Mouse (Mus musculus): ENCODE data around the gene Jag1. TPM values are rescaled to one million over a fixed set of nuclear protein-coding genes. Genes with fewer than 3 reads are reported as not detected.

Gene Jag1
- polyA plus RNA-seq, 1 experiment, result 11.4 TPM

DNA sequence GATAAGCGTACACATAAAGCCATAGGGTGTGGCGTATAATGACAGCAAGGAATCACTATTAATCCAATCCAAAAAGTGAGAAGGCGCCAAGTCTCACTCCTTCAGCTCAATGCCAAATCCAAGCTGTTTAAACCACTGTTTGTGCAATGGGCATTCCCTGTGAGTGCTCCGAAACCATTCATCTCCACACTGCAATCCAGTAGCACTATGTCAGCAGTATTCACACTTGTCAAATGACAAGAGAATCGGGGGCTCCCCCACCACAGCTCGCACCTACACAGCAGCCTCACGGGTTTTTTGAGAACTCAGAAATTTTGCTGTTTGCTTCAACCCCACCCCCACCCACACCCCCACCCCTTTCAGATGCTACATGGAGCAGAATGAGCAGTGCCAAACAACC is 35.4 kb downstream of the Jag1 start:
- Histone ChIP-seq H3K27me3 (ENCODE audit: control insufficient read depth, insufficient read depth, low read length, poor library complexity, severe bottlenecking) (no peaks in the 10 kb centered on the region), H3K4me3 (ENCODE audit: low read depth, low read length) (no peak overlapping the region), H3K9me3 (replicated peaks; ENCODE audit: control insufficient read depth, insufficient read depth, low read length, poor library complexity, severe bottlenecking) (no peaks in the 10 kb centered on the region), H3K4me1 (ENCODE audit: control insufficient read depth, insufficient read depth, low read length) (no peaks in the 10 kb centered on the region), H3K27ac (ENCODE audit: insufficient read depth, low read length) (no peak overlapping the region), H3K36me3 (ENCODE audit: control insufficient read depth, insufficient read depth, low read length, poor library complexity, severe bottlenecking) (peaks cover 10% of the 10 kb centered on the region), H3K9ac (ENCODE audit: low read depth, poor library complexity, severe bottlenecking) (no peak overlapping the region)
- TF ChIP-seq EP300 (IDR thresholded peaks at IDR 0.05; ENCODE audit: insufficient read depth, low read depth, low read length) (no peak), POLR2A (IDR thresholded peaks at IDR 0.05; ENCODE audit: insufficient read depth, low read length) (no peak), CTCF (IDR thresholded peaks at IDR 0.05; ENCODE audit: low read depth, low read length) (no peak)

- H3K9me3 ChIP-seq (replicated peaks; ENCODE audit: control insufficient read depth, insufficient read depth, low read length, poor library complexity, severe bottlenecking), result no peaks in the 10 kb centered on the region
- no peak overlapping the region for H3K27ac ChIP-seq (ENCODE audit: insufficient read depth, low read length)
- H3K4me3 ChIP-seq (ENCODE audit: low read depth, low read length), result no peak overlapping the region
- H3K4me1 ChIP-seq (ENCODE audit: control insufficient read depth, insufficient read depth, low read length), result no peaks in the 10 kb centered on the region
- no peak for TF ChIP-seq EP300 (IDR thresholded peaks at IDR 0.05; ENCODE audit: insufficient read depth, low read depth, low read length)
- no peak for TF ChIP-seq CTCF (IDR thresholded peaks at IDR 0.05; ENCODE audit: low read depth, low read length)
- no peak for TF ChIP-seq POLR2A (IDR thresholded peaks at IDR 0.05; ENCODE audit: insufficient read depth, low read length)
- H3K27me3 ChIP-seq (ENCODE audit: control insufficient read depth, insufficient read depth, low read length, poor library complexity, severe bottlenecking), result no peaks in the 10 kb centered on the region
- H3K36me3 ChIP-seq (ENCODE audit: control insufficient read depth, insufficient read depth, low read length, poor library complexity, severe bottlenecking), result peaks cover 8% of the 10 kb centered on the region
- H3K9ac ChIP-seq (ENCODE audit: low read depth, poor library complexity, severe bottlenecking), result no peak overlapping the region
Observed at GRCm38 (mm10) chr2:137080468-137080867, 36.0 kb downstream of the Jag1 start.

GRCm38 (mm10) chr2:137079721-137080320 is 36.6 kb downstream of the Jag1 start:
- no peak for TF ChIP-seq EP300 (IDR thresholded peaks at IDR 0.05; ENCODE audit: insufficient read depth, low read depth, low read length)
- no peak for TF ChIP-seq POLR2A (IDR thresholded peaks at IDR 0.05; ENCODE audit: insufficient read depth, low read length)
- no peak for TF ChIP-seq CTCF (IDR thresholded peaks at IDR 0.05; ENCODE audit: low read depth, low read length)
- Histone ChIP-seq H3K36me3 (ENCODE audit: control insufficient read depth, insufficient read depth, low read length, poor library complexity, severe bottlenecking) (peaks cover 8% of the 10 kb centered on the region), H3K4me1 (ENCODE audit: control insufficient read depth, insufficient read depth, low read length) (no peaks in the 10 kb centered on the region), H3K9me3 (replicated peaks; ENCODE audit: control insufficient read depth, insufficient read depth, low read length, poor library complexity, severe bottlenecking) (no peaks in the 10 kb centered on the region), H3K27me3 (ENCODE audit: control insufficient read depth, insufficient read depth, low read length, poor library complexity, severe bottlenecking) (no peaks in the 10 kb centered on the region), H3K27ac (ENCODE audit: insufficient read depth, low read length) (no peak overlapping the region), H3K9ac (ENCODE audit: low read depth, poor library complexity, severe bottlenecking) (no peak overlapping the region), H3K4me3 (ENCODE audit: low read depth, low read length) (no peak overlapping the region)

DNA sequence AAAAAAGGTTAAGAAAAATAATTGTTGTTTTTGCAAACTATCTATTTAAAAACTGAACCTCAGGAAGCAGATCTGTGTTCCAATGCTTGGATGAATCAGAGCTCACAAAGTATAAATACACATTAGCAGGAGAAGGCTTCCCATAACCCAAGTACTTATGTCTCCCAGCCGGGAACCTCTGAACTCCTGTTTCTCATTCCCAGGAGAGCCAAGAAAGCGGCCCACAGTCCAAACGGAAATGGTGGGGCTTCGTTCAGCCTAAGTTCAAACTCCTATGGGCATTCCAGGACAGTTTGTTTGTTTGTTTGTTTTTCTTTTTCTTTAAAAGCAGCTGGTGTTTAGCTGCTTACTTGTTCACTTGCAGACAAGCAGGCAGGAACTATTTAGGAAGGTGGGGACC is 37.7 kb downstream of the Jag1 start:
- no peak overlapping the region for H3K27ac ChIP-seq (ENCODE audit: insufficient read depth, low read length)
- H3K36me3 ChIP-seq (ENCODE audit: control insufficient read depth, insufficient read depth, low read length, poor library complexity, severe bottlenecking), result peaks cover 5% of the 10 kb centered on the region
- H3K9ac ChIP-seq (ENCODE audit: low read depth, poor library complexity, severe bottlenecking), result no peak overlapping the region
- no peaks in the 10 kb centered on the region for H3K4me1 ChIP-seq (ENCODE audit: control insufficient read depth, insufficient read depth, low read length)
- H3K4me3 ChIP-seq (ENCODE audit: low read depth, low read length), result no peak overlapping the region
- no peaks in the 10 kb centered on the region for H3K9me3 ChIP-seq (replicated peaks; ENCODE audit: control insufficient read depth, insufficient read depth, low read length, poor library complexity, severe bottlenecking)
- TF ChIP-seq POLR2A (IDR thresholded peaks at IDR 0.05; ENCODE audit: insufficient read depth, low read length), result no peak
- no peak for TF ChIP-seq CTCF (IDR thresholded peaks at IDR 0.05; ENCODE audit: low read depth, low read length)
- no peak for TF ChIP-seq EP300 (IDR thresholded peaks at IDR 0.05; ENCODE audit: insufficient read depth, low read depth, low read length)
- H3K27me3 ChIP-seq (ENCODE audit: control insufficient read depth, insufficient read depth, low read length, poor library complexity, severe bottlenecking), result no peaks in the 10 kb centered on the region

GRCm38 (mm10) chr2:137074313-137074620 is 42.2 kb downstream of the Jag1 start:
- no peaks in the 10 kb centered on the region for H3K9me3 ChIP-seq (replicated peaks; ENCODE audit: control insufficient read depth, insufficient read depth, low read length, poor library complexity, severe bottlenecking)
- no peak overlapping the region for H3K27ac ChIP-seq (ENCODE audit: insufficient read depth, low read length)
- H3K36me3 ChIP-seq (ENCODE audit: control insufficient read depth, insufficient read depth, low read length, poor library complexity, severe bottlenecking), result no peaks in the 10 kb centered on the region
- H3K9ac ChIP-seq (ENCODE audit: low read depth, poor library complexity, severe bottlenecking), result no peak overlapping the region
- H3K4me3 ChIP-seq (ENCODE audit: low read depth, low read length), result no peak overlapping the region
- H3K4me1 ChIP-seq (ENCODE audit: control insufficient read depth, insufficient read depth, low read length), result no peaks in the 10 kb centered on the region
- H3K27me3 ChIP-seq (ENCODE audit: control insufficient read depth, insufficient read depth, low read length, poor library complexity, severe bottlenecking), result no peaks in the 10 kb centered on the region
- TF ChIP-seq EP300 (IDR thresholded peaks at IDR 0.05; ENCODE audit: insufficient read depth, low read depth, low read length) (no peak), CTCF (IDR thresholded peaks at IDR 0.05; ENCODE audit: low read depth, low read length) (no peak), POLR2A (IDR thresholded peaks at IDR 0.05; ENCODE audit: insufficient read depth, low read length) (no peak)

DNA sequence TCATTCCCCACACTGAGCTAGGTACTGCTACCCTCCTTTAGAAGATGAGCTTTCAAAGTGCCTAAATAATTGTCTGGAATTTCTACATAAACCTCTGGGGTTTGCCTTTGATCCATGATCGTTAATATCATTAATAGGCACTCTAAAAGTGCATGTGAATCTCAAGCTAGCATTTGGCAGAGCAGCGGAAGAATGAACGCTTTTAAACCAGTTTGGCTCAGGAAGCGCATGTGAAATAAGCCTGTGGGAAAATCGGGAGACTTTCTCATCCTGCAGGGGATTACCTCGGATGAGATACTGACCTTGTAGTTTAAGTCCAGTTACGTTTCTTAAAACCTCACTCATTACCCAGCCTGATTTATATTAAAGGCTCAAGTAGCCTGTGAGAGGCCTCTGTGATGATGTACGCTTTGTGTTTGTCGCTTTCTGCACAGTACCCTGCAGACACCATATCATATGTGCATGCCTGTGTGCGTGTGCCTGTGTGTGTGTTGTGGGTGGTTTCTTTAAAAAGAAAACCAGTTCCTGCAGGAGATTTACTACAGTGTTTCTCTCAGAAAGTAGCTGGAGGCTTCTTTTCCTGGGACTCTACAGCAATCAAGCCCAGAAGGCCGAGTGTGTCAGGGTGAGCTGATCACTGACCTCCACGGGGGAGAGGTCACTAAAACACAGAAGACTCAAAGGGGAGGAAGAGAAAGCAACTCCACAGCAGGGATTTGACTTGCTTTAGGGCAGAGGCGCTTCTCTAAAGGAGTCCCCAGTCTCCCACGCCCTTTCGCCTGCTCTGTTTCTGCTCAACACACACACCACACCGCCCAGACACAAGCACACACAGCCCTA is 42.8 kb downstream of the Jag1 start:
- TF ChIP-seq CTCF (IDR thresholded peaks at IDR 0.05; ENCODE audit: low read depth, low read length) (no peak), POLR2A (IDR thresholded peaks at IDR 0.05; ENCODE audit: insufficient read depth, low read length) (no peak), EP300 (IDR thresholded peaks at IDR 0.05; ENCODE audit: insufficient read depth, low read depth, low read length) (no peak)
- H3K4me1 ChIP-seq (ENCODE audit: control insufficient read depth, insufficient read depth, low read length), result no peaks in the 10 kb centered on the region
- H3K9me3 ChIP-seq (replicated peaks; ENCODE audit: control insufficient read depth, insufficient read depth, low read length, poor library complexity, severe bottlenecking), result no peaks in the 10 kb centered on the region
- H3K36me3 ChIP-seq (ENCODE audit: control insufficient read depth, insufficient read depth, low read length, poor library complexity, severe bottlenecking), result no peaks in the 10 kb centered on the region
- H3K27ac ChIP-seq (ENCODE audit: insufficient read depth, low read length), result no peak overlapping the region
- H3K9ac ChIP-seq (ENCODE audit: low read depth, poor library complexity, severe bottlenecking), result no peak overlapping the region
- H3K4me3 ChIP-seq (ENCODE audit: low read depth, low read length), result no peak overlapping the region
- H3K27me3 ChIP-seq (ENCODE audit: control insufficient read depth, insufficient read depth, low read length, poor library complexity, severe bottlenecking), result no peaks in the 10 kb centered on the region
